ENCODE assay signal across 8 mouse cellular contexts in the genomic region with DNA sequence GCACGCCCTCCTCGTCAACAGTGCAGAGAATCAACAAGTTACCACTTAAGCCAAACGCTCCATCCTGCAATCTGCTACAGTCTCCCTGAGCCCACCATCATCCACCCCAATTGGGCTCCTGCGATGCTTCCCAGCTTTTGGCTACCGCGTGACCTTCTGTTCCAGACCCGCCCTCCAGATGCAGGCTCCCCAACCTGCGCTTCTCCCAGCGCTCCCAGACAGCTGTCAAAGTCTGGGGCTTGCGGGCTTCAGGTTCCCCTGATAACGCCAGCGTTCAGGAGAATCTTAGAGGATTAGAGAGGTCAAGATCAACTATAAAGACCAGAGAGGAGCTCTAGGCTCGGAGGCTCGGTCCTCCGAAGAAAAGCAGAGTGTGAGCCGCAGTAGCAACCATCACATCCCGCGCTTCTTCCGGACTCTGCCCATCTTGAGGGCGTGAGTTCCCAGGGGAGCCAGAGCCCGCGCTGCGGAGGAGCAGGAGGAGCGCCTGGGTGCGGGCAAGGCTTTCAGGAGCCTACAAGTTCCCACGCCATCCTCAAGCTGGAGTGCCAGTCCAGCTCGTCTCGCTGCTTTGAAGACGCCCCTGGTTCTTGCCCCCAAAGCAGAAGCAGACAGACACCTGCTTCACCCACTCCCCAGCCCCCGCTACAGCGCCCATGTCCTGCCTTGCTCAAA. TPM values are rescaled to one million over a fixed set of nuclear protein-coding genes. Genes with fewer than 3 reads are reported as not detected.
DNase-seq lines count a peak whose midpoint lies in the region; ATAC-seq lines count a peak whose summit lies in the region.

No protein-coding gene starts in this region.

- 0 out of 2 replicates have a peak, but pooled peaks have one; percentile 11 for ATAC-seq in kidney, embryonic 14.5 days (ENCODE audit: low FRiP score, low TSS enrichment)
- peak; percentile 13 for ATAC-seq in forebrain, embryonic 13.5 days
- peak; percentile 16; the same call in 1 of the 2 replicates for ATAC-seq in neural tube, embryonic 15.5 days (ENCODE audit: low FRiP score)

- intact Hi-C loops in left cerebral cortex, postnatal 4 days (cut with DNase I), result loop anchor here (5.0 to 10.0 kb wide), 4 partner anchors 213 to 735 kb away; no protein-coding TSS in a partner anchor

- peak overlapping the region; percentile 56; the same call in 1 of the 2 replicates for H3K9ac ChIP-seq in kidney, embryonic 14.5 days (ENCODE audit: low read depth, low read length)
- peak overlapping the region; percentile 79 for H3K9ac ChIP-seq in forebrain, embryonic 13.5 days
- peak overlapping the region; percentile 84 for H3K9ac ChIP-seq in neural tube, embryonic 15.5 days (replicated peaks)

- peak overlapping the region; percentile 59 for H3K4me3 ChIP-seq in kidney, embryonic 14.5 days (ENCODE audit: low read length)
- H3K4me3 ChIP-seq in brown adipose tissue, adult 24 weeks (ENCODE audit: insufficient read depth, low read depth, low read length), result peak overlapping the region; percentile 59; the same call in 1 of the 2 replicates
- H3K4me3 ChIP-seq in forebrain, embryonic 13.5 days, result peak overlapping the region; percentile 67
- H3K4me3 ChIP-seq in neural tube, embryonic 15.5 days (replicated peaks), result peak overlapping the region; percentile 77

- peaks cover 11% of the 10 kb centered on the region for H3K4me1 ChIP-seq in kidney, embryonic 14.5 days (ENCODE audit: control insufficient read depth, insufficient read depth, low read length)
- H3K4me1 ChIP-seq in brown adipose tissue, adult 24 weeks (ENCODE audit: control insufficient read depth, insufficient read depth, insufficient read length, low read length), result no peaks in the 10 kb centered on the region; the same call in 1 of the 2 replicates
- H3K4me1 ChIP-seq in forebrain, embryonic 13.5 days, result peaks cover 14% of the 10 kb centered on the region
- peaks cover 37% of the 10 kb centered on the region for H3K4me1 ChIP-seq in neural tube, embryonic 15.5 days

- H3K36me3 ChIP-seq in kidney, embryonic 14.5 days (ENCODE audit: control insufficient read depth, insufficient read depth, low read length), result no peaks in the 10 kb centered on the region
- no peaks in the 10 kb centered on the region for H3K36me3 ChIP-seq in forebrain, embryonic 13.5 days (ENCODE audit: poor library complexity, severe bottlenecking)
- H3K36me3 ChIP-seq in neural tube, embryonic 15.5 days, result no peaks in the 10 kb centered on the region

- no peaks in the 10 kb centered on the region for H3K9me3 ChIP-seq in kidney, embryonic 14.5 days (ENCODE audit: control insufficient read depth, low read length)
- no peaks in the 10 kb centered on the region for H3K9me3 ChIP-seq in forebrain, embryonic 13.5 days (replicated peaks)
- no peaks in the 10 kb centered on the region for H3K9me3 ChIP-seq in neural tube, embryonic 15.5 days (replicated peaks)

- H3K27ac ChIP-seq in kidney, embryonic 14.5 days (ENCODE audit: low read depth, low read length), result no peak overlapping the region
- H3K27ac ChIP-seq in brown adipose tissue, adult 24 weeks (replicated peaks; ENCODE audit: low read depth, low read length), result no peak overlapping the region
- H3K27ac ChIP-seq in forebrain, embryonic 13.5 days, result no peak overlapping the region
- peak overlapping the region; percentile 87 for H3K27ac ChIP-seq in neural tube, embryonic 15.5 days (replicated peaks)

- peaks cover 16% of the 10 kb centered on the region for H3K27me3 ChIP-seq in kidney, embryonic 14.5 days (ENCODE audit: control insufficient read depth, insufficient read depth, low read length)
- peaks cover 36% of the 10 kb centered on the region for H3K27me3 ChIP-seq in forebrain, embryonic 13.5 days
- peaks cover 4% of the 10 kb centered on the region; the same call in 1 of the 2 replicates for H3K27me3 ChIP-seq in neural tube, embryonic 15.5 days (replicated peaks)

- peak overlapping the region; percentile 81 for H3K4me2 ChIP-seq in kidney, embryonic 14.5 days (replicated peaks; ENCODE audit: low read depth, low read length)
- peak overlapping the region; percentile 96 for H3K4me2 ChIP-seq in forebrain, embryonic 13.5 days
- peak overlapping the region; percentile 94 for H3K4me2 ChIP-seq in neural tube, embryonic 15.5 days

- under 1% methylated on average over 31 of the region's 31 CpGs for WGBS in kidney, embryonic 14.5 days
- WGBS in forebrain, embryonic 13.5 days, result 1% methylated on average over 31 of the region's 31 CpGs
- 1% methylated on average over 31 of the region's 31 CpGs for whole genome bisulfite sequencing in neural tube, embryonic 15.5 days

- no peak for DNase-seq in kidney, adult 18-20 months
- DNase-seq in left cerebral cortex, postnatal 4 days, result peak; percentile 22
- DNase-seq in spleen, postnatal 36 days (ENCODE audit: low spot score in 2 of 2), result no peak
- no peak for DNase-seq in c-Kit-positive CD71-positive TER-119-positive erythroid progenitor cells, embryonic 14.5 days (ENCODE audit: low spot score)

RNA-seq across cellular contexts. Expression of a gene that starts 0.9 kb away (rescaled TPM):
- polyA plus RNA-seq in kidney, embryonic 14.5 days (2014; fragmentation: Nextera tagmentation; extraction: Ambion mirVana), result 2.0 and 2.7 TPM in 2 replicates
- polyA plus RNA-seq in brown adipose tissue, adult 24 weeks (2012; ENCODE audit: insufficient read depth, insufficient read length, missing spikeins), result 0.33 and 0.48 TPM in 2 replicates
- polyA plus RNA-seq in forebrain, embryonic 13.5 days (2015; fragmentation: Nextera tagmentation; extraction: Ambion mirVana), result 3.8 and 3.9 TPM in 2 replicates
- total RNA-seq in left cerebral cortex, postnatal 4 days (2021), result 100 to 1,000 TPM in 1 of 2 experiments, 10 to 100 TPM in 1; 99.9 to 101 TPM
- 16.6 and 18.8 TPM in 2 replicates for polyA plus RNA-seq in neural tube, embryonic 15.5 days (2015; fragmentation: Nextera tagmentation; extraction: Ambion mirVana)
